Mouse (Mus musculus): ENCODE measurements around the gene Ap3m1.

GRCm38 (mm10) chr14:21065490-21066162 lies 13.3 kb upstream of the Ap3m1 start:
- no peak for TF ChIP-seq POLR2A (IDR thresholded peaks at IDR 0.05; ENCODE audit: borderline replicate concordance, extremely low read depth, insufficient read depth, insufficient read length, poor library complexity, severe bottlenecking)
- no peak for TF ChIP-seq CTCF (IDR thresholded peaks at IDR 0.05; ENCODE audit: borderline replicate concordance, extremely low read depth, insufficient read depth, insufficient read length)

Data from brain, embryonic 14.5 days (tissue).